Mouse (Mus musculus) kidney, postnatal 14 days (tissue): ENCODE measurements around the gene Hspa1l.
A peak's percentile ranks its signal among the peaks of the same experiment; 100 is the strongest.
"Not testable (repeated sequence)": the region's sequence is repeated elsewhere in the genome, so short reads cannot be mapped to it uniquely, and the experiment has no call there.

Experiments used
- DNase-seq: peaks from one replicate; pipeline ENCODE4 v3.0.0; 2022; ENCODE audit warnings: mixed read lengths

Hspa1l gene

GRCm38 (mm10) chr17:34951636-34952377 lies 20.7 kb upstream of the Hspa1l start:
- no peak for DNase-seq

- peak; percentile 86 for DNase-seq
Observed at GRCm38 (mm10) chr17:34952378-34953040, 20.0 kb upstream of the Hspa1l start.

- no peak for DNase-seq
Observed at GRCm38 (mm10) chr17:34953258-34953657, 19.2 kb upstream of the Hspa1l start.

GRCm38 (mm10) chr17:34953904-34954303 lies 18.6 kb upstream of the Hspa1l start:
- DNase-seq, result peak; percentile 34

GRCm38 (mm10) chr17:34954831-34955230 lies 17.7 kb upstream of the Hspa1l start:
- no peak for DNase-seq

GRCm38 (mm10) chr17:34955884-34956283 lies 16.6 kb upstream of the Hspa1l start:
- no peak for DNase-seq

- no peak for DNase-seq
Observed at GRCm38 (mm10) chr17:34956340-34956739, 16.2 kb upstream of the Hspa1l start.

- not testable (repeated sequence) for DNase-seq
Observed at GRCm38 (mm10) chr17:34957291-34957690, 15.2 kb upstream of the Hspa1l start.

GRCm38 (mm10) chr17:34957966-34958365 lies 14.5 kb upstream of the Hspa1l start:
- not testable (repeated sequence) for DNase-seq

- not testable (repeated sequence) for DNase-seq
Observed at GRCm38 (mm10) chr17:34958734-34959129, 13.8 kb upstream of the Hspa1l start.

- peak; percentile 92 for DNase-seq
Observed at GRCm38 (mm10) chr17:34959130-34959778, 13.2 kb upstream of the Hspa1l start, which contains the start of gene Hspa1b. Gene Hspa1b, minus strand, starts transcription at chr17:34959238.

GRCm38 (mm10) chr17:34959881-34960515 lies 12.5 kb upstream of the Hspa1l start:
- DNase-seq, result peak; percentile 76

GRCm38 (mm10) chr17:34960702-34961493 lies 11.6 kb upstream of the Hspa1l start:
- peak; percentile 46 for DNase-seq

GRCm38 (mm10) chr17:34962125-34962524 lies 10.4 kb upstream of the Hspa1l start:
- DNase-seq, result peak; percentile 59

- DNase-seq, result no peak
Observed at GRCm38 (mm10) chr17:34962841-34963240, 9.7 kb upstream of the Hspa1l start.

- DNase-seq, result peak; percentile 65
Observed at GRCm38 (mm10) chr17:34964640-34965049, 7.9 kb upstream of the Hspa1l start.

GRCm38 (mm10) chr17:34965627-34966026 lies 6.9 kb upstream of the Hspa1l start:
- DNase-seq, result no peak

- not testable (repeated sequence) for DNase-seq
Observed at GRCm38 (mm10) chr17:34969822-34970221, 2.7 kb upstream of the Hspa1l start, which contains the start of gene Gm20481. Gene Gm20481, plus strand, starts transcription at chr17:34969912.

GRCm38 (mm10) chr17:34970850-34971249 lies 1.7 kb upstream of the Hspa1l start:
- not testable (repeated sequence) for DNase-seq

- DNase-seq, result not testable (repeated sequence)
Observed at GRCm38 (mm10) chr17:34971694-34972068, 822 bp upstream of the Hspa1l start.

- DNase-seq, result no peak
Observed at GRCm38 (mm10) chr17:34975581-34976492, 3.3 kb downstream of the Hspa1l start.
